ENCODE assay signal across 8 mouse cellular contexts in the genomic region with DNA sequence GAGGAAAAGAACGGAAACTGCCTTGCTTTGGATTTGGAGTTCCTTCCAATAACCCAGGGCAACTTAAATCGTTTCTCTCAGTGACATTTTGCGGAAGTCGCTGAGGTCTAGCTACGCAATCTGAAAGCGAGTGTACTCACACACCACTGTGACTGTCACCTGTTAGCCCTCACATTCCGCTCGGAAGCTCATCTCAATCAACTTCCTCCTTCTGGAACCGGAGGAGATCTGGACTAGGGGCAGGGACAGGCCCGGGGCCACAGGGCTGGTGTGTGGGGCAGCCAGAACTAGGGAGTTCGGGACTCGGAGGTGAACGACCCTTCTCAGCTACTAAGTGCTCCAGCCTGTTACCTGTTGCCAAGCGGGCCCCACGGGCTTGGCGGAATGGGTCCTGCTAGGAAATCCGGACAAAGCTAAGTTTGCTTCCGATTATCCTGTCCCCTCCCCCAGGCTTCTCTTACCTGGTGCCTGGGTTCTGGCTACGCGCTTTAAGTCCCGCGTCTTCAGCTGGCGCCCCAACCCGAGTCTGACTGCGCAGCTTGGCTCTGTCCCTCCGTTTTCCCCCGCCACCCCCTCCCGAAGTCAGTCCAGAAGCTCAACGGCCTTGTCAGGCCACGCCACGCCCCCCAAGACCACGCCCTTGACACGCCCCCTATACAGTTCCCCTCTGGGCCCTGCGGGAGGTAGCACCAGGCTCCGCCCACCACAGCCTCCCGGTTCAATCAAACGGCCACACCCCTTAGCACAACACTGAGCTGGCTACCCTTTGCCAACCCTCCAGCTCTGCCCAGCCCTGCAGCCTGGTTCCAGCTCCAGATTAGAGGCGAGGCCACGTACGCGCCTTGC. TPM values are rescaled to one million over a fixed set of nuclear protein-coding genes. Genes with fewer than 3 reads are reported as not detected.
DNase-seq lines count a peak whose midpoint lies in the region; ATAC-seq and TF ChIP-seq lines count a peak whose summit lies in the region.

No protein-coding gene starts in this region.

- WGBS in lung, embryonic 16.5 days: 2% methylated on average over 41 of the region's 41 CpGs
- WGBS in thymus, adult 2 months: under 1% methylated on average over 41 of the region's 41 CpGs

- peak overlapping the region; percentile 97 for H3K27ac ChIP-seq in lung, embryonic 16.5 days (ENCODE audit: low read length)
- H3K27ac ChIP-seq in thymus, adult 2 months (ENCODE audit: control insufficient read depth, insufficient read depth, low read length): peak overlapping the region; percentile 60

- DNase-seq in Muller cell, postnatal 12 days (ENCODE audit: inconsistent ontology term): peak; percentile 97
- DNase-seq in cerebellum, adult 9-10 months: peak; percentile 53
- peak; percentile 75 for DNase-seq in layer of hippocampus, adult 9-10 months (ENCODE audit: low spot score)
- peak; percentile 99 for DNase-seq in ovary, adult 18-20 months (ENCODE audit: low spot score)
- DNase-seq in thymus, adult 2 months: peak; percentile 99

- H3K9ac ChIP-seq in lung, embryonic 16.5 days (ENCODE audit: low read length): peak overlapping the region; percentile 76

- peak; percentile 91 for ATAC-seq in frontal cortex, adult (ENCODE audit: low TSS enrichment)
- ATAC-seq in hematopoietic stem cell, adult 5-6 weeks (replicated peaks in 1 of 2; ENCODE audit: insufficient read depth in 1 of 2, low FRiP score in 2 of 2, low TSS enrichment in 1 of 2, low read depth in 1 of 2, poor library complexity in 2 of 2, severe bottlenecking in 2 of 2): peak; percentile 78 to 84
- peak; percentile 97 for ATAC-seq in lung, embryonic 16.5 days (ENCODE audit: low read depth)

- no peaks in the 10 kb centered on the region for H3K9me3 ChIP-seq in lung, embryonic 16.5 days (ENCODE audit: control insufficient read depth, low read length)

- no peaks in the 10 kb centered on the region for H3K27me3 ChIP-seq in lung, embryonic 16.5 days (ENCODE audit: control insufficient read depth, insufficient read depth, low read depth, low read length)
- no peaks in the 10 kb centered on the region for H3K27me3 ChIP-seq in thymus, adult 2 months (ENCODE audit: control insufficient read depth, insufficient read depth, low read length)

- peak overlapping the region; percentile 71 for H3K4me3 ChIP-seq in lung, embryonic 16.5 days (ENCODE audit: low read length)
- H3K4me3 ChIP-seq in thymus, adult 2 months (ENCODE audit: control insufficient read depth, insufficient read depth, low read length): peak overlapping the region; percentile 69

- no peak for TF ChIP-seq CTCF in thymus, adult 2 months (IDR thresholded peaks at IDR 0.05; ENCODE audit: borderline replicate concordance, control insufficient read depth, extremely low read depth, insufficient read depth, low read length, poor library complexity)

- peaks cover 45% of the 10 kb centered on the region for H3K4me1 ChIP-seq in lung, embryonic 16.5 days (replicated peaks; ENCODE audit: control insufficient read depth, insufficient read depth, low read length)
- peaks cover 50% of the 10 kb centered on the region for H3K4me1 ChIP-seq in thymus, adult 2 months (replicated peaks; ENCODE audit: control insufficient read depth, insufficient read depth, low read length)

- peak overlapping the region; percentile 92 for H3K4me2 ChIP-seq in lung, embryonic 16.5 days (ENCODE audit: low read depth, low read length)

- H3K36me3 ChIP-seq in lung, embryonic 16.5 days (ENCODE audit: control insufficient read depth, insufficient read depth, low read length): no peaks in the 10 kb centered on the region
- H3K36me3 ChIP-seq in thymus, adult 2 months (ENCODE audit: control insufficient read depth, insufficient read depth, low read length): no peaks in the 10 kb centered on the region

- TF ChIP-seq POLR2A in thymus, adult 2 months (IDR thresholded peaks at IDR 0.05; ENCODE audit: control insufficient read depth, extremely low read depth, insufficient read depth, low read length, poor library complexity): 0 out of 2 replicates have a peak, but pooled peaks have one; percentile 17

RNA-seq across cellular contexts. Expression of gene Cd82, which starts 0.8 kb away (rescaled TPM):
- 59.6 and 64.5 TPM in 2 replicates for total RNA-seq in hematopoietic stem cell, adult 5-6 weeks (2017)
- polyA plus RNA-seq in lung, embryonic 16.5 days (2015; fragmentation: Nextera tagmentation; extraction: Ambion mirVana): 63.6 and 81.5 TPM in 2 replicates
- 176 and 181 TPM in 2 replicates for polyA plus RNA-seq in thymus, adult 2 months (2012; rRNA removed)

Comparison
In these comparisons a context has a peak if more than half of its experiments do, and no peak if none do; other contexts are left out.
1. Peak in every context shown above with its lines: DNase-seq, ATAC-seq, H3K4me3 ChIP-seq and H3K27ac ChIP-seq.